12 mouse cellular contexts compared by ENCODE assay signal in genomic region chr11:54004221-54004620, GRCm38 (mm10). TPM values are rescaled to one million over a fixed set of nuclear protein-coding genes. Genes with fewer than 3 reads are reported as not detected.
A peak's percentile ranks its signal among the peaks of the same experiment; 100 is the strongest.
DNase-seq lines count a peak whose midpoint lies in the region; ATAC-seq and TF ChIP-seq lines count a peak whose summit lies in the region.
"Had no signal": no experiment of that assay in that cellular context is flagged by ENCODE, and none has a peak within 500 bp of the region (broad histone marks: within the 10 kb centered on the region; RNA-seq: fewer than 3 reads in every experiment).

No protein-coding gene starts in this region.

- no peak for TF ChIP-seq CTCF in kidney, adult 2 months (conservative IDR thresholded peaks at IDR 0.05; ENCODE audit: insufficient read depth, insufficient read length, low read depth, low read length)

- H3K4me2 ChIP-seq in kidney, embryonic 15.5 days: no peak overlapping the region
- H3K4me2 ChIP-seq in forebrain, embryonic 12.5 days: no peak overlapping the region
- H3K4me2 ChIP-seq: forebrain, embryonic 15.5 days had no signal

- no peak for ATAC-seq in kidney, embryonic 15.5 days (replicated peaks; ENCODE audit: low FRiP score)
- no peak for ATAC-seq in CD4-positive, CD25-positive, alpha-beta regulatory T cell, adult 4 months
- no peak for ATAC-seq in forebrain, embryonic 12.5 days (ENCODE audit: low FRiP score)
- ATAC-seq: forebrain, embryonic 15.5 days; hindbrain, embryonic 16.5 days had no signal

- DNase-seq in kidney, adult 2 months: peak; percentile 98
- peak; percentile 44 to 61 for DNase-seq in cerebellum, postnatal 25 days
- peak; percentile 88 to 95 for DNase-seq in kidney, postnatal 36 days
- peak; percentile 29 to 44 for DNase-seq in lung, postnatal 4 days
- DNase-seq: left cerebral cortex, postnatal 4 days; right cerebral cortex, adult 18-20 months; thymus, postnatal 14 days had no signal

- no peak for TF ChIP-seq POLR2A in kidney, adult 2 months (IDR thresholded peaks at IDR 0.05; ENCODE audit: low read depth, low read length)

- H3K27ac ChIP-seq in kidney, adult 2 months (ENCODE audit: insufficient read depth, low read depth, low read length): peak overlapping the region; percentile 98
- H3K27ac ChIP-seq in kidney, embryonic 15.5 days: no peak overlapping the region
- no peak overlapping the region for H3K27ac ChIP-seq in forebrain, embryonic 12.5 days
- H3K27ac ChIP-seq: forebrain, embryonic 15.5 days had no signal

- H3K27me3 ChIP-seq in kidney, adult 2 months (replicated peaks; ENCODE audit: control insufficient read depth, insufficient read depth, low read length): no peaks in the 10 kb centered on the region
- no peaks in the 10 kb centered on the region for H3K27me3 ChIP-seq in kidney, embryonic 15.5 days
- no peaks in the 10 kb centered on the region for H3K27me3 ChIP-seq in forebrain, embryonic 12.5 days
- H3K27me3 ChIP-seq: forebrain, embryonic 15.5 days had no signal

- H3K9ac ChIP-seq in kidney, embryonic 15.5 days: no peak overlapping the region
- H3K9ac ChIP-seq in forebrain, embryonic 12.5 days: no peak overlapping the region
- H3K9ac ChIP-seq: forebrain, embryonic 15.5 days had no signal

- no peaks in the 10 kb centered on the region for H3K36me3 ChIP-seq in kidney, adult 2 months (ENCODE audit: control insufficient read depth, insufficient read depth, low read length)
- H3K36me3 ChIP-seq in kidney, embryonic 15.5 days: no peaks in the 10 kb centered on the region
- no peaks in the 10 kb centered on the region for H3K36me3 ChIP-seq in forebrain, embryonic 12.5 days (replicated peaks)
- H3K36me3 ChIP-seq: forebrain, embryonic 15.5 days had no signal

- 32% methylated on average over 9 of the region's 9 CpGs for WGBS in kidney, adult 2 months
- 76% methylated on average over 9 of the region's 9 CpGs for WGBS in kidney, embryonic 15.5 days
- 82% methylated on average over 9 of the region's 9 CpGs for WGBS in forebrain, embryonic 12.5 days

- no peaks in the 10 kb centered on the region for H3K9me3 ChIP-seq in kidney, embryonic 15.5 days (replicated peaks)
- H3K9me3 ChIP-seq in forebrain, embryonic 12.5 days: no peaks in the 10 kb centered on the region
- H3K9me3 ChIP-seq: forebrain, embryonic 15.5 days had no signal

- H3K4me1 ChIP-seq in kidney, adult 2 months (ENCODE audit: control insufficient read depth, insufficient read depth, low read length): peaks cover 40% of the 10 kb centered on the region
- peaks cover 15% of the 10 kb centered on the region; the same call in 1 of the 2 replicates for H3K4me1 ChIP-seq in kidney, embryonic 15.5 days
- H3K4me1 ChIP-seq in forebrain, embryonic 12.5 days: peaks cover 6% of the 10 kb centered on the region; the same call in 1 of the 2 replicates
- H3K4me1 ChIP-seq: forebrain, embryonic 15.5 days had no signal

- no peak overlapping the region for H3K4me3 ChIP-seq in kidney, adult 2 months (ENCODE audit: insufficient read depth, low read depth, low read length)
- H3K4me3 ChIP-seq in kidney, embryonic 15.5 days (replicated peaks): no peak overlapping the region
- no peak overlapping the region for H3K4me3 ChIP-seq in forebrain, embryonic 12.5 days (replicated peaks)
- H3K4me3 ChIP-seq: forebrain, embryonic 15.5 days had no signal

RNA-seq across cellular contexts. Expression of gene Slc22a4, which starts 23.7 kb away (rescaled TPM):
- 46.7 and 56.8 TPM in 2 replicates for polyA plus RNA-seq in kidney, adult 2 months (2012; rRNA removed)
- polyA plus RNA-seq in kidney, embryonic 15.5 days (2015; fragmentation: Nextera tagmentation; extraction: Ambion mirVana): 1.4 and 1.9 TPM in 2 replicates
- polyA plus RNA-seq in CD4-positive, CD25-positive, alpha-beta regulatory T cell, adult 4 months (2017; shearing (Covaris generic)): not detected
- 0.92 and 1.6 TPM in 2 replicates for polyA plus RNA-seq in forebrain, embryonic 12.5 days (2016; fragmentation: Nextera tagmentation; extraction: Ambion mirVana)

RNA-seq across cellular contexts. Expression of gene Slc22a21, which starts 24.1 kb away (rescaled TPM):
- polyA plus RNA-seq in kidney, adult 2 months (2012; rRNA removed): 2.4 and 3.7 TPM in 2 replicates
- polyA plus RNA-seq in kidney, embryonic 15.5 days (2015; fragmentation: Nextera tagmentation; extraction: Ambion mirVana): 3.9 and 5.6 TPM in 2 replicates
- under 1 TPM in 1 of 2 experiments, not detected in 1; 0.55 TPM for polyA plus RNA-seq in CD4-positive, CD25-positive, alpha-beta regulatory T cell, adult 4 months (2017; shearing (Covaris generic))
- polyA plus RNA-seq in forebrain, embryonic 12.5 days (2016; fragmentation: Nextera tagmentation; extraction: Ambion mirVana): 1.4 and 2.7 TPM in 2 replicates

Comparison
In these comparisons a context has a peak if more than half of its experiments do, and no peak if none do; other contexts are left out.
1. RNA of gene Slc22a4, which starts 23.7 kb away (polyA plus RNA-seq): 46.7 to 56.8 TPM in kidney, adult 2 months; 1.4 to 1.9 TPM in kidney, embryonic 15.5 days, 0.92 to 1.6 TPM in forebrain, embryonic 12.5 days and not detected in CD4-positive, CD25-positive, alpha-beta regulatory T cell, adult 4 months; every median in the first group is over 10 times any median in the second.
2. DNase-seq: peak in every context shown above with its lines; median percentile 98 in kidney, adult 2 months; 92 in kidney, postnatal 36 days; 52 in cerebellum, postnatal 25 days; 36 in lung, postnatal 4 days.